Mouse (Mus musculus) inflammation-experienced regulatory T-cells, adult 16 weeks (primary cell): ENCODE data around the gene Smim14. TPM values are rescaled to one million over a fixed set of nuclear protein-coding genes. Genes with fewer than 3 reads are reported as not detected.

ENCODE experiments used
- polyA plus RNA-seq: library from polyadenylated mRNA; unstranded; fragments of 100-300 nt; shearing (Covaris generic); gene quantifications from one replicate; pipeline ENCODE4 v1.2.1, GENCODE M21; 2017

Gene Smim14
- 188 TPM for polyA plus RNA-seq

DNA sequence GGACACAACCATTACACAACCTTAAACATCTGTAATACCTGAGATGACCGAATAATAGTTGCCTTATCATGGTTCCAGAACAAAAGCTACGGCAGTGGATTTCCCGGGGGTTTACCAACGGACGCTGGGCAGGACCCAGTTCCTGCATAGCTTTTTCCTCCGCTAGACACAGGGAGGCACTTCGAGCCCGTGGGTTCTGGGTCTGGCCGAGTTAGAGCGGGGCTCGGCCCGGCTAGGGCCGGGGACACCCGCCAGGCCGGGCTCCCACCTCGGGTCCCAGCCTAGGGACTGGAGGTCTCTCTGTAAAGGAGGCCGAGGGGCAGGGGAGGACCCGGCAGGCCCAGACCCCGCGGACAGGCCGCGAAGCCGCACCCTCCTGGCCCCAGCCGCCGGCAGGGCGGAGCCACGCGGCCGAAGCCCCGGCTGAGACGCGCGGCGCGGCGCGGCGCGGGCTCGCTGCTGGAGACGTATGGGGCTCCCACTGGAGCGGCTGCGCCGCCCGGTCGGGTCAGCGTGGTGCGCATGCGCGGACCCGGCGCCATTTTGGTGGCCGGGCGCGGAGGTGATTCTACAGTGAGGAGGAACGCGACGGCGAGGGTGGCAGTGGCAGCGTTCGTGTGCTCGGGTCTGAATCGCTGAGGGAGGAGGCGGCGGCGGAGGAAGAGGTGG is at the start of gene Smim14, which contains the start of gene Ube2k:
Gene Smim14 (minus strand): TSS at position 434 of the 669 bp plus-strand sequence.
Gene Ube2k (plus strand): TSS at position 483 of the 669 bp plus-strand sequence.

DNA sequence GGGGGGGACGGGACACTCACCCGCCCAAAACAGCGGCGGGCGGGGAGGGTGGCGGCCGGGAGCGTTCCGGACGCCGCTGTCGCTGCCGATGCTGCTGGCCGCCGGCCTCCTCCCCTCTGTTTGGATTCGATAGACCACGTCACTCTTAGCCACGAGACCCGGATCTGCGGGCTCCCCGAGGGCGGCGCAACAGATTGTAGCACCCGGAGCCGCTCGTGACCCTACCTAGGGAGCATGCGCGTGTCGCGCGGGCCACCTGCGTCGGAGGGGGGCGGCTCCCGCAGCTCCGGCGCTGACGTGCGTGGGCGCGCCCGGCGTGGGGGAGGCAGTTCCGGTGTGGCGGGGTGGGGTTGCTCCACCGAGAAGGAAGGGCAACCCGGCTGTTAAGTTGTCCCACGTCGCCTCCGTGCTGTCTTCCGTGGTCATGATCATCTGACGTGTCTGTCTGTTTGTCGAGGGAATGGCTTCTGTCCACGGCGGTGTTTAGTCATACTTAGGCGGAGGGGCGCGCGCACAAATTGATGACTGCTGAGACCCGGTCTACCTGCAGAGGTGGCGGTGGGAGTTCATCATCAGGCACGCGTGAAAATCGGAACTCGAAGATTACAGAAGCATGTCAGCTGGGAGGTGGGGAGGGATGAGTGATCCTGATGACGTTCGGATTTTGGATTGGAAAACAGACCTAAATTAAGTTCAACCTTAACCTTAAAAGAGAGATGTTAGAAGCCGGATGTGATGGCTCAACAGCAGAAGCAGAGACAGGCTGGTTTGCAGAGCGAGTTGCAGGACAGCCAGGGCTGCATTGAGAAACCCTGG is 44.1 kb downstream of the Smim14 start, which contains the start of gene Gm43552:
Gene Gm43552 (minus strand): TSS at position 118 of the 816 bp plus-strand sequence.

GRCm38 (mm10) chr5:65435806-65436561 is 101.0 kb downstream of the Smim14 start, which contains the start of gene Ugdh:
Ugdh (minus strand) TSS chr5:65435949.

Other genes starting within 250 kb of the Smim14 start
- gene Rfc1, start 201.5 kb downstream of the Smim14 start, polyA plus RNA-seq, result 62.2 TPM
- not detected for gene Klb, start 188.9 kb downstream of the Smim14 start, polyA plus RNA-seq
- 894 TPM for gene Rpl9, start 145.7 kb downstream of the Smim14 start, polyA plus RNA-seq
- 48.9 TPM for gene Lias, start 145.7 kb downstream of the Smim14 start, polyA plus RNA-seq
- 54.8 TPM for gene Ugdh, start 101.2 kb downstream of the Smim14 start, polyA plus RNA-seq
- 1.1 TPM for gene Gm43552, start 44.4 kb downstream of the Smim14 start, polyA plus RNA-seq
- 115 TPM for gene Ube2k, start within 50 bp of the Smim14 start, polyA plus RNA-seq
- gene Pds5a, start 161.1 kb upstream of the Smim14 start, polyA plus RNA-seq, result 45.0 TPM
- gene N4bp2, start 226.3 kb upstream of the Smim14 start, polyA plus RNA-seq, result 12.2 TPM